Mouse (Mus musculus) small intestine, adult 2 months (tissue): ENCODE data around the gene Ppp2r1b.

ENCODE experiments used
- CTCF ChIP-seq: fragments of 200-500 bp; IDR thresholded peaks from 2 replicates; pipeline ENCODE4 v1.5.1; 2012; ENCODE audit warnings: low read depth, mild to moderate bottlenecking, control low read depth, inconsistent platforms, low read length, moderate library complexity, mixed read lengths; ENCODE audit not compliant: insufficient replicate concordance, insufficient read length; ENCODE audit errors: extremely low read depth
- POLR2A ChIP-seq: fragments of 200-500 bp; IDR thresholded peaks from 2 replicates; pipeline ENCODE4 v1.6.1; 2012; ENCODE audit warnings: low read depth, mild to moderate bottlenecking, control low read depth, inconsistent platforms, low read length, moderate library complexity

DNA sequence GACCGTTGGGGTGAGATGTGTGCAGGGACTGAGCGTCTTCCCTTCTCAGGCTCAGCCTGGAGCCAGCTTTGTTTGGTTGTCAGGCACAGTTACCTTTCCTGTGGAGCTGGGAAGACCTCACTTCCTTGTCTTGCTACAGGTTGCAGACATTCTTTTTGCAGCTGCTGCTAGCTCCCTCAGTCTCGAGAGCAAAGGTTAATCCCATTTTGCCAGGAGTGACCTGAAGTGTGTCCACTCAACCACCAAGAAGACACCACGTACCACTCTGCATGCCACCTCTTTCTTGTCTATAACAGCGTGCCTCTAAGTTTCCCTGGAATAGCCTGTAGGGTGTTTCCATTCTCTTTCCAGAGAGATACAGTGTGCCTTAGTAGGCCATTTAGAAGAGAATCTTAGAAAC lies 3.7 kb downstream of the Ppp2r1b start:
- TF ChIP-seq POLR2A (no peak), CTCF (no peak)
